Mouse (Mus musculus): Measurements from ENCODE around the gene Ankrd24. TPM values are rescaled to one million over a fixed set of nuclear protein-coding genes. Genes with fewer than 3 reads are reported as not detected.
A peak's percentile ranks its signal among the peaks of the same experiment; 100 is the strongest.

The Ankrd24 gene
- polyA plus RNA-seq, 1 experiment from 2014 or later: 13.5 TPM

GRCm38 (mm10) chr10:81605974-81606751, 22.2 kb upstream of the Ankrd24 start, which contains the start of gene BC025920:
Gene BC025920 (plus strand): TSS chr10:81606270.
- peak within 1 kb of the TSS; percentile 54 for H3K4me3 ChIP-seq
- peak within 1 kb of the TSS; percentile 90 for H3K27ac ChIP-seq
- no peaks in the 10 kb centered on the region for H3K36me3 ChIP-seq
- no peaks in the 10 kb centered on the region for H3K27me3 ChIP-seq
- ATAC-seq (ENCODE audit: insufficient number of reproducible peaks, insufficient read depth, low FRiP score, low TSS enrichment): peak; percentile 71
- peaks cover 32% of the 10 kb centered on the region for H3K4me1 ChIP-seq
- no peaks in the 10 kb centered on the region; the same call in 1 of the 2 replicates for H3K9me3 ChIP-seq
- H3K4me2 ChIP-seq (replicated peaks): peak within 1 kb of the TSS; percentile 85
- H3K9ac ChIP-seq: peak within 1 kb of the TSS; percentile 48
- under 1% methylated on average over 39 of the region's 39 CpGs for WGBS

- peaks cover 15% of the 10 kb centered on the region for H3K4me1 ChIP-seq
- H3K9me3 ChIP-seq: no peaks in the 10 kb centered on the region; the same call in 1 of the 2 replicates
- H3K36me3 ChIP-seq: no peaks in the 10 kb centered on the region
- no peak for ATAC-seq (ENCODE audit: insufficient number of reproducible peaks, insufficient read depth, low FRiP score, low TSS enrichment)
- H3K9ac ChIP-seq: no peak overlapping the region
- H3K27me3 ChIP-seq: no peaks in the 10 kb centered on the region
- H3K4me3 ChIP-seq: no peak overlapping the region
- H3K4me2 ChIP-seq (replicated peaks): no peak overlapping the region
- H3K27ac ChIP-seq: no peak overlapping the region
- 86% methylated on average over 1 of the region's 1 CpGs for WGBS
Measured at GRCm38 (mm10) chr10:81608308-81608707, 20.0 kb upstream of the Ankrd24 start.

GRCm38 (mm10) chr10:81612779-81613178, 15.6 kb upstream of the Ankrd24 start:
- Histone ChIP-seq H3K27ac (no peak overlapping the region), H3K4me3 (no peak overlapping the region), H3K9ac (no peak overlapping the region), H3K27me3 (no peaks in the 10 kb centered on the region), H3K4me1 (peaks cover 4% of the 10 kb centered on the region; the same call in 1 of the 2 replicates), H3K4me2 (replicated peaks) (no peak overlapping the region), H3K36me3 (no peaks in the 10 kb centered on the region), H3K9me3 (no peaks in the 10 kb centered on the region; the same call in 1 of the 2 replicates)
- ATAC-seq (ENCODE audit: insufficient number of reproducible peaks, insufficient read depth, low FRiP score, low TSS enrichment): no peak
- 62% methylated on average over 3 of the region's 3 CpGs for WGBS

GRCm38 (mm10) chr10:81615486-81615885, 12.9 kb upstream of the Ankrd24 start:
- Histone ChIP-seq H3K4me2 (replicated peaks) (no peak overlapping the region), H3K36me3 (no peaks in the 10 kb centered on the region), H3K4me3 (no peak overlapping the region), H3K4me1 (peaks cover 4% of the 10 kb centered on the region; the same call in 1 of the 2 replicates), H3K27ac (no peak overlapping the region), H3K27me3 (no peaks in the 10 kb centered on the region), H3K9ac (no peak overlapping the region), H3K9me3 (no peaks in the 10 kb centered on the region; the same call in 1 of the 2 replicates)
- 53% methylated on average over 6 of the region's 6 CpGs for WGBS
- no peak for ATAC-seq (ENCODE audit: insufficient number of reproducible peaks, insufficient read depth, low FRiP score, low TSS enrichment)

- no peak for ATAC-seq (ENCODE audit: insufficient number of reproducible peaks, insufficient read depth, low FRiP score, low TSS enrichment)
- H3K27ac ChIP-seq: no peak overlapping the region
- H3K9me3 ChIP-seq: no peaks in the 10 kb centered on the region
- H3K27me3 ChIP-seq: no peaks in the 10 kb centered on the region
- WGBS: 75% methylated on average over 5 of the region's 5 CpGs
- peaks cover 34% of the 10 kb centered on the region for H3K36me3 ChIP-seq
- H3K4me3 ChIP-seq: no peak overlapping the region
- no peak overlapping the region for H3K4me2 ChIP-seq (replicated peaks)
- peaks cover 4% of the 10 kb centered on the region; the same call in 1 of the 2 replicates for H3K4me1 ChIP-seq
- H3K9ac ChIP-seq: no peak overlapping the region
Measured at GRCm38 (mm10) chr10:81619976-81620375, 8.4 kb upstream of the Ankrd24 start.

GRCm38 (mm10) chr10:81620786-81621185, 7.6 kb upstream of the Ankrd24 start:
- Histone ChIP-seq H3K27ac (no peak overlapping the region), H3K4me2 (replicated peaks) (no peak overlapping the region), H3K9me3 (no peaks in the 10 kb centered on the region), H3K4me3 (no peak overlapping the region), H3K27me3 (no peaks in the 10 kb centered on the region), H3K4me1 (peaks cover under 1% of the 10 kb centered on the region; the same call in 1 of the 2 replicates), H3K9ac (no peak overlapping the region), H3K36me3 (peaks cover 41% of the 10 kb centered on the region)
- no peak for ATAC-seq (ENCODE audit: insufficient number of reproducible peaks, insufficient read depth, low FRiP score, low TSS enrichment)
- 53% methylated on average over 9 of the region's 9 CpGs for WGBS

- no peak for ATAC-seq (ENCODE audit: insufficient number of reproducible peaks, insufficient read depth, low FRiP score, low TSS enrichment)
- H3K27me3 ChIP-seq: no peaks in the 10 kb centered on the region
- no peak overlapping the region for H3K9ac ChIP-seq
- H3K36me3 ChIP-seq: peaks cover 44% of the 10 kb centered on the region
- 61% methylated on average over 8 of the region's 8 CpGs for WGBS
- peaks cover 16% of the 10 kb centered on the region for H3K4me1 ChIP-seq
- no peak overlapping the region for H3K4me2 ChIP-seq (replicated peaks)
- no peak overlapping the region for H3K27ac ChIP-seq
- no peaks in the 10 kb centered on the region for H3K9me3 ChIP-seq
- no peak overlapping the region for H3K4me3 ChIP-seq
Measured at GRCm38 (mm10) chr10:81623441-81623840, 4.9 kb upstream of the Ankrd24 start.

- ATAC-seq (ENCODE audit: insufficient number of reproducible peaks, insufficient read depth, low FRiP score, low TSS enrichment): 0 out of 2 replicates have a peak, but pooled peaks have one; percentile 1
- 91% methylated on average over 22 of the region's 22 CpGs for WGBS
- peaks cover 17% of the 10 kb centered on the region for H3K4me1 ChIP-seq
- H3K36me3 ChIP-seq: peaks cover 42% of the 10 kb centered on the region
- no peaks in the 10 kb centered on the region for H3K27me3 ChIP-seq
- peak overlapping the region; percentile 72 for H3K9ac ChIP-seq
- H3K9me3 ChIP-seq: no peaks in the 10 kb centered on the region
- peak overlapping the region; percentile 93; the same call in 1 of the 2 replicates for H3K27ac ChIP-seq
- peak overlapping the region; percentile 71 for H3K4me3 ChIP-seq
- peak overlapping the region; percentile 61 for H3K4me2 ChIP-seq (replicated peaks)
Measured at GRCm38 (mm10) chr10:81626101-81626993, 2.0 kb upstream of the Ankrd24 start.

GRCm38 (mm10) chr10:81626994-81627835, 1.1 kb upstream of the Ankrd24 start, which contains the start of gene Sirt6:
Gene Sirt6 (minus strand): TSS chr10:81627797.
- Histone ChIP-seq H3K4me2 (replicated peaks) (peak within 1 kb of the TSS; percentile 61), H3K4me3 (peak within 1 kb of the TSS; percentile 71), H3K9me3 (no peaks in the 10 kb centered on the region), H3K4me1 (peaks cover 17% of the 10 kb centered on the region), H3K27ac (peak within 1 kb of the TSS; percentile 93), H3K27me3 (no peaks in the 10 kb centered on the region), H3K36me3 (peaks cover 35% of the 10 kb centered on the region), H3K9ac (peak within 1 kb of the TSS; percentile 72)
- ATAC-seq (ENCODE audit: insufficient number of reproducible peaks, insufficient read depth, low FRiP score, low TSS enrichment): peak; percentile 83
- WGBS: 6% methylated on average over 40 of the region's 40 CpGs

GRCm38 (mm10) chr10:81627836-81628220, 512 bp upstream of the Ankrd24 start:
- 60% methylated on average over 7 of the region's 7 CpGs for WGBS
- Histone ChIP-seq H3K4me2 (replicated peaks) (peak overlapping the region; percentile 61), H3K9me3 (no peaks in the 10 kb centered on the region), H3K9ac (peak overlapping the region; percentile 72), H3K4me3 (peak overlapping the region; percentile 71), H3K27me3 (no peaks in the 10 kb centered on the region), H3K36me3 (peaks cover 29% of the 10 kb centered on the region), H3K27ac (peak overlapping the region; percentile 93), H3K4me1 (peaks cover 17% of the 10 kb centered on the region)
- ATAC-seq (ENCODE audit: insufficient number of reproducible peaks, insufficient read depth, low FRiP score, low TSS enrichment): no peak
